Mouse (Mus musculus): ENCODE measurements around the gene Lce6a.

- TF ChIP-seq CTCF (IDR thresholded peaks at IDR 0.05; ENCODE audit: low read depth, low read length) (no peak), GATA1 (IDR thresholded peaks at IDR 0.05; ENCODE audit: borderline replicate concordance, low read length) (no peak)
Measured at GRCm38 (mm10) chr3:92639854-92640253, 18.4 kb upstream of the Lce6a start.
